Mouse (Mus musculus) neural tube, embryonic 12.5 days (tissue): ENCODE measurements around the gene Ltc4s. TPM values are rescaled to one million over a fixed set of nuclear protein-coding genes. Genes with fewer than 3 reads are reported as not detected.

ENCODE experiments used
- ATAC-seq: fragments of 200-750 bp; cut with Nextera tagmentation; 2 replicates; pipeline ENCODE4 v1.8.0; 2017; ENCODE audit warnings: low read depth, mild to moderate bottlenecking, moderate TSS enrichment, moderate library complexity; ENCODE audit not compliant: low FRiP score
- H3K27ac ChIP-seq: fragments of 300-500 bp; sonication (generic); 2 replicates; pipeline ENCODE4 v1.5.1; 2016
- H3K27me3 ChIP-seq: fragments of 300-500 bp; sonication (generic); replicated peaks from 2 replicates; pipeline ENCODE4 v1.6.1; 2016; ENCODE audit warnings: mild to moderate bottlenecking
- H3K36me3 ChIP-seq: fragments of 300-500 bp; sonication (generic); 2 replicates; pipeline ENCODE4 v1.6.1; 2016; ENCODE audit warnings: mild to moderate bottlenecking
- H3K4me1 ChIP-seq: fragments of 300-500 bp; sonication (generic); 2 replicates; pipeline ENCODE4 v1.6.1; 2016
- H3K4me2 ChIP-seq: fragments of 300-500 bp; sonication (generic); replicated peaks from 2 replicates; pipeline ENCODE4 v1.6.1; 2016; ENCODE audit warnings: mild to moderate bottlenecking
- H3K4me3 ChIP-seq: fragments of 300-500 bp; sonication (generic); 2 replicates; pipeline ENCODE4 v1.5.1; 2016
- H3K9ac ChIP-seq: fragments of 300-500 bp; sonication (generic); 2 replicates; pipeline ENCODE4 v1.6.1; 2016; ENCODE audit warnings: mild to moderate bottlenecking
- H3K9me3 ChIP-seq: fragments of 300-500 bp; sonication (generic); 2 replicates; pipeline ENCODE4 v1.6.1; 2016; ENCODE audit warnings: mild to moderate bottlenecking
- WGBS: fragments of 180-500 bp; shearing (Covaris S2); methylation state at CpG from one replicate; pipeline ENCODE4 v1.1.7; 2016; 5-methylcytosine and 5-hydroxymethylcytosine counted together
- polyA plus RNA-seq: library from polyadenylated mRNA; unstranded; fragments of >200 nt; fragmentation: Nextera tagmentation; extraction: Ambion mirVana; gene quantifications from 2 replicates; pipeline ENCODE4 v1.2.1, GENCODE M21; 2016

The Ltc4s gene
- polyA plus RNA-seq, 1 experiment from 2014 or later: 0.32 TPM

GRCm38 (mm10) chr11:50243926-50244325 lies 5.5 kb upstream of the Ltc4s start:
- Histone ChIP-seq H3K27ac (no peak overlapping the region), H3K9ac (no peak overlapping the region), H3K4me2 (no peak overlapping the region), H3K4me1 (no peaks in the 10 kb centered on the region), H3K36me3 (no peaks in the 10 kb centered on the region), H3K4me3 (no peak overlapping the region), H3K27me3 (peaks cover 8% of the 10 kb centered on the region; the same call in 1 of the 2 replicates), H3K9me3 (no peaks in the 10 kb centered on the region)
- 84% methylated on average over 6 of the region's 6 CpGs for WGBS
- no peak for ATAC-seq

GRCm38 (mm10) chr11:50240235-50240911 lies 2.0 kb upstream of the Ltc4s start:
- peaks cover 30% of the 10 kb centered on the region for H3K27me3 ChIP-seq
- no peaks in the 10 kb centered on the region for H3K36me3 ChIP-seq
- H3K9me3 ChIP-seq: no peaks in the 10 kb centered on the region
- no peak overlapping the region for H3K9ac ChIP-seq
- H3K4me3 ChIP-seq: no peak overlapping the region
- 87% methylated on average over 7 of the region's 7 CpGs for WGBS
- ATAC-seq: no peak
- H3K27ac ChIP-seq: no peak overlapping the region
- no peak overlapping the region for H3K4me2 ChIP-seq
- H3K4me1 ChIP-seq: peaks cover 10% of the 10 kb centered on the region

GRCm38 (mm10) chr11:50238821-50239791 lies 690 bp upstream of the Ltc4s start:
- H3K4me3 ChIP-seq: no peak overlapping the region
- ATAC-seq: no peak
- no peak overlapping the region for H3K27ac ChIP-seq
- 93% methylated on average over 9 of the region's 9 CpGs for WGBS
- H3K36me3 ChIP-seq: peaks cover 11% of the 10 kb centered on the region
- peaks cover 10% of the 10 kb centered on the region for H3K4me1 ChIP-seq
- H3K4me2 ChIP-seq: no peak overlapping the region
- H3K9me3 ChIP-seq: no peaks in the 10 kb centered on the region
- H3K9ac ChIP-seq: no peak overlapping the region
- H3K27me3 ChIP-seq: peaks cover 34% of the 10 kb centered on the region

- WGBS: 2% methylated on average over 66 of the region's 66 CpGs
- H3K4me1 ChIP-seq: peaks cover 10% of the 10 kb centered on the region
- peak; percentile 26; the same call in 1 of the 2 replicates for ATAC-seq
- H3K4me2 ChIP-seq: peak overlapping the region; percentile 95
- H3K9ac ChIP-seq: peak overlapping the region; percentile 49
- no peaks in the 10 kb centered on the region for H3K9me3 ChIP-seq
- peaks cover 30% of the 10 kb centered on the region for H3K36me3 ChIP-seq
- peaks cover 34% of the 10 kb centered on the region for H3K27me3 ChIP-seq
- no peak overlapping the region for H3K27ac ChIP-seq
- peak overlapping the region; percentile 52 for H3K4me3 ChIP-seq
Observed at GRCm38 (mm10) chr11:50236937-50237835, 1.2 kb downstream of the Ltc4s start.

GRCm38 (mm10) chr11:50236540-50236936 lies 1.9 kb downstream of the Ltc4s start:
- Histone ChIP-seq H3K9me3 (no peaks in the 10 kb centered on the region), H3K4me3 (peak overlapping the region; percentile 52), H3K4me1 (peaks cover 10% of the 10 kb centered on the region), H3K9ac (peak overlapping the region; percentile 49), H3K4me2 (peak overlapping the region; percentile 95), H3K27me3 (peaks cover 34% of the 10 kb centered on the region), H3K27ac (no peak overlapping the region), H3K36me3 (peaks cover 37% of the 10 kb centered on the region)
- under 1% methylated on average over 27 of the region's 27 CpGs for WGBS
- ATAC-seq: peak; percentile 89

- H3K27ac ChIP-seq: no peak overlapping the region
- H3K36me3 ChIP-seq: peaks cover 43% of the 10 kb centered on the region
- no peak for ATAC-seq
- no peaks in the 10 kb centered on the region for H3K9me3 ChIP-seq
- no peak overlapping the region for H3K9ac ChIP-seq
- H3K27me3 ChIP-seq: peaks cover 40% of the 10 kb centered on the region
- H3K4me3 ChIP-seq: no peak overlapping the region
- no peak overlapping the region for H3K4me2 ChIP-seq
- WGBS: 97% methylated on average over 25 of the region's 25 CpGs
- peaks cover 16% of the 10 kb centered on the region for H3K4me1 ChIP-seq
Observed at GRCm38 (mm10) chr11:50234606-50235005, 3.8 kb downstream of the Ltc4s start.

GRCm38 (mm10) chr11:50233993-50234392 lies 4.4 kb downstream of the Ltc4s start:
- H3K9ac ChIP-seq: no peak overlapping the region
- H3K9me3 ChIP-seq: no peaks in the 10 kb centered on the region
- peaks cover 19% of the 10 kb centered on the region for H3K4me1 ChIP-seq
- no peak overlapping the region for H3K4me3 ChIP-seq
- peaks cover 43% of the 10 kb centered on the region for H3K36me3 ChIP-seq
- peaks cover 33% of the 10 kb centered on the region for H3K27me3 ChIP-seq
- ATAC-seq: no peak
- 86% methylated on average over 11 of the region's 11 CpGs for WGBS
- H3K4me2 ChIP-seq: no peak overlapping the region
- no peak overlapping the region for H3K27ac ChIP-seq

GRCm38 (mm10) chr11:50233022-50233421 lies 5.4 kb downstream of the Ltc4s start:
- H3K36me3 ChIP-seq: peaks cover 47% of the 10 kb centered on the region
- H3K27me3 ChIP-seq: peaks cover 24% of the 10 kb centered on the region
- H3K4me1 ChIP-seq: peaks cover 26% of the 10 kb centered on the region
- no peak overlapping the region for H3K4me3 ChIP-seq
- no peaks in the 10 kb centered on the region for H3K9me3 ChIP-seq
- H3K4me2 ChIP-seq: no peak overlapping the region
- no peak for ATAC-seq
- 94% methylated on average over 13 of the region's 13 CpGs for WGBS
- H3K9ac ChIP-seq: no peak overlapping the region
- H3K27ac ChIP-seq: no peak overlapping the region

GRCm38 (mm10) chr11:50231411-50231810 lies 7.0 kb downstream of the Ltc4s start:
- ATAC-seq: no peak
- Histone ChIP-seq H3K36me3 (peaks cover 47% of the 10 kb centered on the region), H3K4me2 (peak overlapping the region; percentile 50), H3K27ac (no peak overlapping the region), H3K9ac (no peak overlapping the region), H3K9me3 (no peaks in the 10 kb centered on the region), H3K4me3 (no peak overlapping the region), H3K27me3 (peaks cover 11% of the 10 kb centered on the region; the same call in 1 of the 2 replicates), H3K4me1 (peaks cover 32% of the 10 kb centered on the region)
- 19% methylated on average over 8 of the region's 8 CpGs for WGBS

- no peak overlapping the region for H3K9ac ChIP-seq
- peaks cover 11% of the 10 kb centered on the region; the same call in 1 of the 2 replicates for H3K27me3 ChIP-seq
- 19% methylated on average over 45 of the region's 45 CpGs for WGBS
- no peaks in the 10 kb centered on the region for H3K9me3 ChIP-seq
- H3K4me3 ChIP-seq: no peak overlapping the region
- H3K4me2 ChIP-seq: peak overlapping the region; percentile 50
- no peak overlapping the region for H3K27ac ChIP-seq
- no peak for ATAC-seq
- peaks cover 47% of the 10 kb centered on the region for H3K36me3 ChIP-seq
- H3K4me1 ChIP-seq: peaks cover 33% of the 10 kb centered on the region
Observed at GRCm38 (mm10) chr11:50230481-50231304, 7.7 kb downstream of the Ltc4s start.
